ENCODE assay signal across 24 mouse cellular contexts in the genomic region with DNA sequence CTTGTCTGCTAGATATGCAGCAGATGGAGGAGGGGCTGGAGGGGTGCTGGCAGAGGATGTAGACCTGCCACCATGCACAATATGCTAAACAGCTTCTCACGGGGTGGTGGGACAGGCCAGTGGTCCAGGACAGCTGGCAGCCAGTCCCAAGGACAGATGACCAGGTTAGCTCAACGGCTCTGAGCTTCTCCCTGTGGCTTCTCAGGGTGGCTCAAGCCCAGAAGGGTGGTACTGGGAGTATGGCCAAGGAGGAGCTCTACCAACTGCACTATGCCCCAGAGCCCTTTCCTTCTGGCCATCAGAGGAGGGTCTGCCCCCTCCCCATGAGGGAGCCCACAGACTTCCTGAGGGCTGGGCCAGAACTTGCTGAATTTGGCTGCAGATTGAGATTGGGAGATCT. TPM values are rescaled to one million over a fixed set of nuclear protein-coding genes. Genes with fewer than 3 reads are reported as not detected.
A peak's percentile ranks its signal among the peaks of the same experiment; 100 is the strongest.
DNase-seq lines count a peak whose midpoint lies in the region; ATAC-seq and TF ChIP-seq lines count a peak whose summit lies in the region.
"Had no signal": no experiment of that assay in that cellular context is flagged by ENCODE, and none has a peak within 500 bp of the region (broad histone marks: within the 10 kb centered on the region; RNA-seq: fewer than 3 reads in every experiment).

No protein-coding gene starts in this region.

- no peaks in the 10 kb centered on the region for H3K9me3 ChIP-seq in hindbrain, embryonic 14.5 days (ENCODE audit: control insufficient read depth, low read length)
- H3K9me3 ChIP-seq in hindbrain, embryonic 12.5 days (replicated peaks) = no peaks in the 10 kb centered on the region
- H3K9me3 ChIP-seq in hindbrain, postnatal 0 days (ENCODE audit: low read length) = no peaks in the 10 kb centered on the region
- no peaks in the 10 kb centered on the region for H3K9me3 ChIP-seq in hindbrain, embryonic 11.5 days (ENCODE audit: control insufficient read depth, low read length)
- H3K9me3 ChIP-seq in midbrain, postnatal 0 days (ENCODE audit: low read length) = no peaks in the 10 kb centered on the region
- H3K9me3 ChIP-seq in midbrain, embryonic 10.5 days (replicated peaks) = no peaks in the 10 kb centered on the region
- H3K9me3 ChIP-seq: forebrain, embryonic 10.5 days; forebrain, embryonic 13.5 days; heart, embryonic 15.5 days had no signal

- WGBS in hindbrain, embryonic 14.5 days = 79% methylated on average over 2 of the region's 2 CpGs
- 89% methylated on average over 2 of the region's 2 CpGs for WGBS in hindbrain, embryonic 12.5 days
- WGBS in hindbrain, postnatal 0 days = 53% methylated on average over 2 of the region's 2 CpGs
- WGBS in hindbrain, embryonic 11.5 days = 66% methylated on average over 2 of the region's 2 CpGs
- WGBS in midbrain, postnatal 0 days = 78% methylated on average over 2 of the region's 2 CpGs
- WGBS in midbrain, embryonic 10.5 days = 82% methylated on average over 2 of the region's 2 CpGs

- no peaks in the 10 kb centered on the region for H3K4me1 ChIP-seq in hindbrain, embryonic 14.5 days (replicated peaks; ENCODE audit: control insufficient read depth, insufficient read depth, low read length)
- H3K4me1 ChIP-seq in hindbrain, embryonic 12.5 days = no peaks in the 10 kb centered on the region
- H3K4me1 ChIP-seq in hindbrain, postnatal 0 days (ENCODE audit: insufficient read depth, low read length) = no peaks in the 10 kb centered on the region
- no peaks in the 10 kb centered on the region for H3K4me1 ChIP-seq in hindbrain, embryonic 11.5 days (replicated peaks; ENCODE audit: control insufficient read depth, insufficient read depth, low read length)
- no peaks in the 10 kb centered on the region for H3K4me1 ChIP-seq in midbrain, postnatal 0 days (ENCODE audit: insufficient read depth, low read length)
- H3K4me1 ChIP-seq in midbrain, embryonic 10.5 days = no peaks in the 10 kb centered on the region
- H3K4me1 ChIP-seq: forebrain, embryonic 10.5 days; forebrain, embryonic 13.5 days; heart, embryonic 12.5 days; heart, embryonic 15.5 days had no signal

- ATAC-seq in cerebellum, adult (ENCODE audit: insufficient number of reproducible peaks, low FRiP score, low TSS enrichment) = no peak
- ATAC-seq in hindbrain, embryonic 14.5 days (ENCODE audit: low FRiP score) = peak; percentile 51; the same call in 1 of the 2 replicates
- no peak for ATAC-seq in hindbrain, embryonic 12.5 days (ENCODE audit: low FRiP score)
- ATAC-seq in hindbrain, postnatal 0 days = peak; percentile 90
- no peak for ATAC-seq in hindbrain, embryonic 11.5 days (ENCODE audit: low FRiP score)
- ATAC-seq in midbrain, postnatal 0 days (ENCODE audit: low FRiP score) = peak; percentile 47; the same call in 1 of the 2 replicates
- ATAC-seq: activated CD4-positive, CD25-positive, alpha-beta regulatory T cell, adult 4 months; forebrain, embryonic 13.5 days; forebrain, embryonic 16.5 days; intestine, postnatal 0 days had no signal

- no peak overlapping the region for H3K4me2 ChIP-seq in hindbrain, embryonic 14.5 days (replicated peaks)
- H3K4me2 ChIP-seq in hindbrain, embryonic 12.5 days (replicated peaks) = no peak overlapping the region
- no peak overlapping the region for H3K4me2 ChIP-seq in hindbrain, postnatal 0 days (ENCODE audit: low read depth, low read length)
- no peak overlapping the region for H3K4me2 ChIP-seq in hindbrain, embryonic 11.5 days (replicated peaks; ENCODE audit: low read depth, low read length)
- no peak overlapping the region for H3K4me2 ChIP-seq in midbrain, postnatal 0 days (ENCODE audit: low read depth, low read length, poor library complexity, severe bottlenecking)
- H3K4me2 ChIP-seq: forebrain, embryonic 13.5 days; heart, embryonic 12.5 days; heart, embryonic 15.5 days had no signal

- H3K27ac ChIP-seq in hindbrain, embryonic 14.5 days = no peak overlapping the region
- H3K27ac ChIP-seq in hindbrain, embryonic 12.5 days = no peak overlapping the region
- no peak overlapping the region for H3K27ac ChIP-seq in hindbrain, postnatal 0 days
- H3K27ac ChIP-seq in hindbrain, embryonic 11.5 days (ENCODE audit: low read depth, low read length) = no peak overlapping the region
- no peak overlapping the region for H3K27ac ChIP-seq in midbrain, postnatal 0 days (ENCODE audit: low read depth, low read length)
- H3K27ac ChIP-seq in midbrain, embryonic 10.5 days (replicated peaks) = no peak overlapping the region
- H3K27ac ChIP-seq: forebrain, embryonic 10.5 days; forebrain, embryonic 13.5 days; heart, embryonic 15.5 days had no signal

- no peaks in the 10 kb centered on the region for H3K27me3 ChIP-seq in hindbrain, embryonic 14.5 days (ENCODE audit: control insufficient read depth, insufficient read depth, low read length)
- no peaks in the 10 kb centered on the region for H3K27me3 ChIP-seq in hindbrain, embryonic 12.5 days
- no peaks in the 10 kb centered on the region for H3K27me3 ChIP-seq in hindbrain, postnatal 0 days (ENCODE audit: insufficient read depth, low read length)
- H3K27me3 ChIP-seq in hindbrain, embryonic 11.5 days (ENCODE audit: control insufficient read depth, insufficient read depth, low read length) = no peaks in the 10 kb centered on the region
- no peaks in the 10 kb centered on the region for H3K27me3 ChIP-seq in midbrain, postnatal 0 days (ENCODE audit: insufficient read depth, low read length)
- no peaks in the 10 kb centered on the region for H3K27me3 ChIP-seq in midbrain, embryonic 10.5 days (ENCODE audit: low read depth, poor library complexity, severe bottlenecking)
- H3K27me3 ChIP-seq: forebrain, embryonic 13.5 days; heart, embryonic 12.5 days; heart, embryonic 15.5 days had no signal

- peak; percentile 74 to 91 for DNase-seq in cerebellum, postnatal 10 days
- no peak for DNase-seq in hindbrain, embryonic 14.5 days (ENCODE audit: low spot score)
- peak; percentile 62 for DNase-seq in hindbrain, postnatal 0 days (ENCODE audit: low spot score)
- DNase-seq in hindbrain, embryonic 11.5 days (ENCODE audit: low spot score) = no peak
- peak; percentile 67 for DNase-seq in midbrain, postnatal 0 days (ENCODE audit: low spot score)
- no peak for DNase-seq in midbrain, embryonic 10.5 days (ENCODE audit: low spot score)
- DNase-seq: adrenal gland, adult 8-10 months; adrenal gland, postnatal 25 days; cerebellum, adult 2 months; cerebellum, adult 9-11 months; gastrocnemius, postnatal 10 days; gastrocnemius, postnatal 36 days; heart, postnatal 10 days; heart, postnatal 36 days had no signal

- no peak for TF ChIP-seq CTCF in hindbrain, postnatal 0 days (IDR thresholded peaks at IDR 0.05; ENCODE audit: low read depth)
- TF ChIP-seq CTCF in midbrain, postnatal 0 days (IDR thresholded peaks at IDR 0.05) = no peak

- H3K36me3 ChIP-seq in hindbrain, embryonic 14.5 days (replicated peaks; ENCODE audit: control insufficient read depth, insufficient read depth) = no peaks in the 10 kb centered on the region
- H3K36me3 ChIP-seq in hindbrain, embryonic 12.5 days = no peaks in the 10 kb centered on the region
- no peaks in the 10 kb centered on the region for H3K36me3 ChIP-seq in hindbrain, postnatal 0 days (ENCODE audit: insufficient read depth, low read length)
- no peaks in the 10 kb centered on the region for H3K36me3 ChIP-seq in hindbrain, embryonic 11.5 days (ENCODE audit: control insufficient read depth, insufficient read depth, low read length)
- no peaks in the 10 kb centered on the region for H3K36me3 ChIP-seq in midbrain, postnatal 0 days (ENCODE audit: insufficient read depth, low read length)
- H3K36me3 ChIP-seq in midbrain, embryonic 10.5 days = no peaks in the 10 kb centered on the region
- H3K36me3 ChIP-seq: forebrain, embryonic 10.5 days; heart, embryonic 12.5 days; heart, embryonic 15.5 days had no signal

- no peak overlapping the region for H3K9ac ChIP-seq in hindbrain, embryonic 14.5 days
- H3K9ac ChIP-seq in hindbrain, embryonic 12.5 days = no peak overlapping the region
- no peak overlapping the region for H3K9ac ChIP-seq in hindbrain, postnatal 0 days (replicated peaks; ENCODE audit: low read length)
- H3K9ac ChIP-seq in hindbrain, embryonic 11.5 days (ENCODE audit: low read depth, low read length) = no peak overlapping the region
- no peak overlapping the region for H3K9ac ChIP-seq in midbrain, postnatal 0 days (replicated peaks; ENCODE audit: low read length, poor library complexity, severe bottlenecking)
- H3K9ac ChIP-seq: forebrain, embryonic 13.5 days; heart, embryonic 12.5 days; heart, embryonic 15.5 days had no signal

- no peak overlapping the region for H3K4me3 ChIP-seq in hindbrain, embryonic 14.5 days (replicated peaks; ENCODE audit: low read length)
- no peak overlapping the region for H3K4me3 ChIP-seq in hindbrain, embryonic 12.5 days
- H3K4me3 ChIP-seq in hindbrain, postnatal 0 days (ENCODE audit: low read length) = no peak overlapping the region
- no peak overlapping the region for H3K4me3 ChIP-seq in hindbrain, embryonic 11.5 days (ENCODE audit: low read depth, low read length)
- H3K4me3 ChIP-seq in midbrain, postnatal 0 days (ENCODE audit: low read depth, low read length) = no peak overlapping the region
- no peak overlapping the region for H3K4me3 ChIP-seq in midbrain, embryonic 10.5 days
- H3K4me3 ChIP-seq: forebrain, embryonic 10.5 days; forebrain, embryonic 13.5 days; heart, embryonic 12.5 days; heart, embryonic 15.5 days had no signal

RNA-seq across cellular contexts. Expression of gene B3gat1, which starts 35.2 kb away (rescaled TPM):
- 54.7 and 64.9 TPM in 2 replicates for polyA plus RNA-seq in hindbrain, embryonic 14.5 days (2014; fragmentation: Nextera tagmentation; extraction: Ambion mirVana)
- polyA plus RNA-seq in hindbrain, embryonic 12.5 days (2016; fragmentation: Nextera tagmentation; extraction: Ambion mirVana) = 16.0 and 17.0 TPM in 2 replicates
- total RNA-seq in hindbrain, postnatal 0 days (2014; rRNA removed) = 180 and 203 TPM in 2 replicates
- 32.8 and 37.6 TPM in 2 replicates for polyA plus RNA-seq in hindbrain, postnatal 0 days (2015; fragmentation: Nextera tagmentation; extraction: Ambion mirVana)
- polyA plus RNA-seq in hindbrain, embryonic 11.5 days (2014; fragmentation: Nextera tagmentation; extraction: Ambion mirVana) = 7.3 and 8.6 TPM in 2 replicates
- total RNA-seq in midbrain, postnatal 0 days (2014; rRNA removed) = 195 and 197 TPM in 2 replicates
- 39.2 and 40.9 TPM in 2 replicates for polyA plus RNA-seq in midbrain, postnatal 0 days (2015; fragmentation: Nextera tagmentation; extraction: Ambion mirVana)
- 2.2 and 3.6 TPM in 2 replicates for polyA plus RNA-seq in midbrain, embryonic 10.5 days (2016; fragmentation: Nextera tagmentation; extraction: Ambion mirVana)
- total RNA-seq: granulocyte monocyte progenitor cell, adult 5-6 weeks; heart, postnatal 10 days; heart, postnatal 36 days had no signal
- polyA plus RNA-seq: activated CD4-positive, CD25-positive, alpha-beta regulatory T cell, adult 4 months; heart, embryonic 15.5 days had no signal

Comparison
In these comparisons a context has a peak if more than half of its experiments do, and no peak if none do; other contexts are left out.
1. DNase-seq: peak in cerebellum, postnatal 10 days (2 of 2), hindbrain, postnatal 0 days (single experiment) and midbrain, postnatal 0 days (single experiment); none in hindbrain, embryonic 14.5 days (single experiment), hindbrain, embryonic 11.5 days (single experiment) and midbrain, embryonic 10.5 days (single experiment).
2. ATAC-seq: peak in hindbrain, embryonic 14.5 days (single experiment), hindbrain, postnatal 0 days (single experiment) and midbrain, postnatal 0 days (single experiment); none in cerebellum, adult (single experiment), hindbrain, embryonic 12.5 days (single experiment) and hindbrain, embryonic 11.5 days (single experiment).